Mouse (Mus musculus) layer of hippocampus, adult 2 months (tissue): ENCODE measurements around the gene Gm5136. TPM values are rescaled to one million over a fixed set of nuclear protein-coding genes. Genes with fewer than 3 reads are reported as not detected.

Experiments used
- DNase-seq, 2 experiments: peaks; one replicate each; pipeline ENCODE4 v3.0.0; 2022; ENCODE audit warnings: low spot score in 2 of 2
- H3K27ac ChIP-seq: fragments of 200-600 bp; 2 replicates; pipeline ENCODE4 v1.8.1; 2022
- H3K4me3 ChIP-seq: fragments of 200-600 bp; 2 replicates; pipeline ENCODE4 v1.8.1; 2022; ENCODE audit warnings: mild to moderate bottlenecking
- CTCF ChIP-seq: fragments of 200-600 bp; conservative IDR thresholded peaks from 2 replicates; pipeline ENCODE4 v1.8.1; 2022; ENCODE audit warnings: antibody characterized with exemption, mild to moderate bottlenecking, moderate library complexity
- long read RNA-seq, 2 experiments: library from polyadenylated mRNA; stranded (forward); transcript quantifications; one replicate each; pipeline ENCODE4 v2.0.0; 2021; ENCODE audit warnings: borderline mapping rate in 2 of 2
- total RNA-seq, 2 experiments: library from RNA; stranded (reverse); gene quantifications; 2 replicates each; pipeline ENCODE4 v1.2.3; 2021

Gene Gm5136
- 1 to 10 TPM; 3.5 TPM for total RNA-seq
- long read RNA-seq, experiment 1: 0 reads
- long read RNA-seq, experiment 2: 0 reads

DNA sequence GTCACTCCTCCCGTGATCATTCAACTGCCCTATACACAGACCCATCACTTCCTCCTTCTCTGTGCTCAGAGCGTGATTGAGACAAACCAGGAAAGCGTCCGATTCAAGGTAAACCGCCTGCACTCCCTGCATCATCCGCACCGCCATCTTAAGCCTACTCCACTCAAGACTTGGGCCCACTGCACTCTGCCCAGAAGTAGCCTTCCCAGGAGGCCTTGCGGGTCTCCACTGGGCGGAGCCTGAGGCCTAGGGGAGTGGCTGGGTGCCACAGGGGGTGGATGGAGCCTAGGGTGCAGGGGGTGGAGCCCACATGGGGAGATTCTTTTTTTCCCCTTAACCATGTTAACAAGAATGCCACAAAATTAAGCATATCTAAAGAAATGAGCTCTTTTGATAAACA lies at the start of gene Gm5136:
TSS of gene Gm5136 (minus strand) at position 215 of the 400 bp plus-strand sequence.
- no peak within 1 kb of the TSS for H3K4me3 ChIP-seq
- no peak for DNase-seq
- TF ChIP-seq CTCF: no peak
- H3K27ac ChIP-seq: peak within 1 kb of the TSS; percentile 54; the same call in 1 of the 2 replicates

DNA sequence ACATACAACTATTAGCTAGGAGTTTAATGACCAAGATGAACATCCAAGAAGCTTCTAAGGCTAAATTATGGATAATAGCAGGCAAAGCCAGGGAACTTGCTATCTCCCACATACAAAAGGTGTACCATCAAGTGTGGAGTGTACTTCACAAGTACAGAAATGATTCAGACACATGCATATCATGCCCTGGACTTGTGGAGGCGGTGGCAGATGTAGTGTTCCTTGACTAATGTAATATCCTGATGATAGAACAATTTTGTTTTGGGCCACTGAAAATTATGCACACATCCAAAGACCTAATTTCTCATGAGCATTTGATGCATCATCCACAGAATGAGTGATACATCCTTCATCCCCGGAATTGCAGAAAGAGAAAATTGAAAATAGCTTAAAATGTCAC lies 43.8 kb upstream of the Gm5136 start:
- Histone ChIP-seq H3K4me3 (no peak overlapping the region), H3K27ac (peak overlapping the region; percentile 51; the same call in 1 of the 2 replicates)
- peak in 1 of 2 experiments; percentile 47 for DNase-seq

DNA sequence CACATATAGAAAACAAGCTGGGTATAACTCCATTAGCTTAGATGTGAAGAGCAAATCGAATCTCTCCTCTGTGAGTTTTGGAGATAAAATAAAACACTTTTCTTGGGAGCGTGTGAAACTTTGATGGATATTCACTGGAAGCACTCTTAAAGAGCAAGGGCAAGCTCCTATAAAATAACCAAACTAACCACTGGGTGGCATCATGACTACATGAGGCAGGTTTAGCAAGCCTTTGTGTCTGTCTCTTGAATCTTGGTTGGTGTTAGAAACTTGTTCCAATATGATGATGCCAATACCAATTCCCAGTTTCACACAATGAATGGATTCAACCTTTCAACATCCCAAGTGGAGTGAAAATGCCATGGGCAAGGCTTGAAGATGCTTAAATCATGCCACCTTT lies 34.0 kb upstream of the Gm5136 start:
- TF ChIP-seq CTCF: peak; percentile 79
- H3K4me3 ChIP-seq: no peak overlapping the region
- DNase-seq: no peak
- H3K27ac ChIP-seq: peak overlapping the region; percentile 24; the same call in 1 of the 2 replicates

More for the DNA sequence above, 43.8 kb upstream of the Gm5136 start:
- no peak for TF ChIP-seq CTCF

DNA sequence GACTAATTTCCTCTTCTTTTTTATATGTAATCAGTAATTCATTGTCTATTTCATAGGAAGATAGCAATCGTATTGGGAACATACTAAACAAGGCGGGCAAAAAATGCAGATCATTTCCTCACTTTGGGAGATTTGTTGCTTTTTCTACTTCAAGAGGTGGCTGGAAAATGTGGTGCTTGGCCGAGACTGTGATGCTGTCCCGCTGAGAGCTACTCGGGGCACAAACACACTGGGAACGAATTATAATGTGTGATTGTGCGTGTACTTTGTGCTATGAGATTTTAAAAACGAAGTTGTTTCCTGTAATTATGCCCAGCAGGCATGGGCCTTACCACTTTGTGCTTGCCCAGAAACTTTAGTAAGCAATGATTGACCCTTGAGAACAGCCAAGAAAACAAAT lies 29.0 kb upstream of the Gm5136 start:
- H3K4me3 ChIP-seq: no peak overlapping the region
- peak overlapping the region; percentile 2; the same call in 1 of the 2 replicates for H3K27ac ChIP-seq
- no peak for DNase-seq
- TF ChIP-seq CTCF: no peak

DNA sequence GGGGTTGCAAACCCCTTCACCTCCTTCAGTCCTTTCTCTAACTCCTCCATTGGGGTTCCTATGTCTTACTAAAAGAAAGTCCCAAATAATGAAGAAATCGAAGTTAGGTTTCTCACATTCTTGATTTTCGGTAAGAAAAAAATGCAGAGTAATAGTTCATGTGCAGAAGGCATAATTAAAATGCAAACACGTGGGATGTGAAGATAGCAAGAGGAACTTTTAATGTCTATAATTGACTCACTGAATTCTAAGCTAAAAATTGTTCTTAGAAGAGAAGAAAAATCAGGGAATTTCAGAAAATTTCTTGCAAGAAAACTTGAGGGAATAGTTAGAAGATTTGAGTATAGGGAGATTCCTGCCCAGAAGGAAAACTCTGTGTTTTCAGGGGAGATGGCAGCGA lies 26.4 kb upstream of the Gm5136 start:
- no peak for DNase-seq
- Histone ChIP-seq H3K27ac (peak overlapping the region; percentile 70), H3K4me3 (no peak overlapping the region)
- no peak for TF ChIP-seq CTCF

DNA sequence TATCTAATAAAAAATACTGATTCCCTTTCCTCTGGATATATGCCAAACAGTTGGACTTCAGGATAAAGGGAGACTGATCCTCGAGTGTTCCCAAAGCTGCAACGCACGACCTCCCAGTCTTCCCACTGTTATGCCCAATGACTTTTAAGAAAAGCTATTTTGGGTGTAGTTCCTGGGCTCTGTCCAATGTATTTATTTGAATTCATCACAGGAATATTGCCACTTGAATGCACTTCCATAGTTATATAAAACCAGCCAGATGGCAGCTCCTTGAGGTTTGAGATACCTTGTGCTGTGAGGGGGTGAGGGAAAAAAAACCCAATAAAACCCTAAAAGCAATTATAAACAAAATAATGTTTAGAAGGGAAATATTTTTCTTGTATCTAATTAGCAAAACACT lies 24.9 kb upstream of the Gm5136 start:
- peak overlapping the region; percentile 55; the same call in 1 of the 2 replicates for H3K27ac ChIP-seq
- TF ChIP-seq CTCF: no peak
- DNase-seq: no peak
- H3K4me3 ChIP-seq: no peak overlapping the region

DNA sequence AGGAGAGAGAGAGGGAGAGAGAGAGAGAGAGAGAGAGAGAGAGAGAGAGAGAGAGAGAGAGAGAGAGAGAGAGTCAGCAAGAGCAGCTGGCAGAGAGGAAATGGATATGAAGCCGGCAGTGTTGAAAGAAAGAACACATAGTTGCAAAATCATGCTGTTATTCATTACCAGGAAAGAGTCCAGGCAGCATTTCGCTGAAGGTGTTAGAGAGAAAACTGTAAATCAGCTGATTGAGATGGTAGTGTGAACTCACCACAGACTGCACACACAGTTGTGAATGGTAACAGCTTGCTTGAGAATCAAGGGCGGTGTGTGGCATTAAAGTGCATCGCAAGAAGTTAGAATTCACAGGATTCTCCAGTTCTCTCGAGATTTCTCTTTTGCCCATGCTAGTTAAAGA lies 10.6 kb upstream of the Gm5136 start:
- TF ChIP-seq CTCF: no peak
- peak overlapping the region; percentile 80 for H3K27ac ChIP-seq
- DNase-seq: peak in 1 of 2 experiments; percentile 60

DNA sequence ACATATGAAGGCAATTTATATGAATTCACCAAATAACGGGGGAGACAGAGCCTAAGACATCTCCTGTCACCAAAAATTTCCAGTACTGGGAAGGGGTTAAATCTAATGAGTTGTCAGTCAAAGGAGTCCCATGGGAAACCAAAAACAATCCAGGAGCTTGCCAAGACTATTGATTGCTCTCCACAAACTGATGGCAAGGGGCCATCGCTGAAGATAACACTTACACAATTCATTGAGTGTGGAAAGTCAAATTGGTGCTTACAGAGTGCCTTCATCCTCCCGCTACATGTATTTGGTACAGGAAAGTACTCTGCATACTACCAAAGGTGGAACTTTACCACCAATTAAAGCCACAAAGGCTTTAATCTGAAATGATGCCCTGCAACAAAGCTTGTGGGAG lies 5.7 kb upstream of the Gm5136 start:
- no peak for DNase-seq
- no peak overlapping the region for H3K27ac ChIP-seq
- no peak overlapping the region for H3K4me3 ChIP-seq
- no peak for TF ChIP-seq CTCF

More for the DNA sequence above, 10.6 kb upstream of the Gm5136 start:
- H3K4me3 ChIP-seq: no peak overlapping the region

DNA sequence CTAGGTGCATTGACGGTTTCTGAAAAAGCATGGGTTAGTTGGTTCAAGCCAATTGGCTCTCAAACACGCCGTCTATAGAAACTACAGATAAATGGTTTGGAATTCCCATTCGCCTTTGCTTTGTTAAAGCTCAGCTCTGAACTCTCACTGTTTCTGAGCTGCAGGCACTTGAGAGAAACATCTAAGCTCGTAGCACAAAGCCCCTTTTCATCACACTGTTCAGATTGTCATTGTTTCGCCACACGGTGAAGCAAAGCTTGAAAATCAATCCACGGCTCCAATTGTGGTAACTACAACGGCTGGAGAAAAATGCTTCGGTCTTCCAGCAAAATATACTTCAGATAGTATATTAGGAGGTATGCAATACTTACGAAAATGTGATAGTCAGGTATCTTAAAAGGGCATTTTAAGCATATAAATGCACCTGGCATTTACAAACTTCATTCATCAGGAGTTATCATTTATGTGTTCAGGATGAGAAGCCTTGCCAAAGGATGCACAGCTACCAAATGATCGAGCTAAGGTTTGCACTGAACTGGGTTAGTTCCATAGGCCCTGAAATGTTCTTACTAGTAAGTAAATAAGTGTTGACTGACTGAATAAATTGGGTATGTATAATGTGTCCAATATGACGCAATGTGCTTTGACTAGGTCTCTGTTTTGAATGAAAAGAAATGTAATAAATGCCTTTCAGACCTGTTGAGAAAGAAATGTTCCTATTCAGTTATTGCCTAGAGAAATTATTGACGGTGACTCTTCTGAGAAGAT lies 1.6 kb upstream of the Gm5136 start:
- Histone ChIP-seq H3K27ac (peak overlapping the region; percentile 54), H3K4me3 (no peak overlapping the region)
- TF ChIP-seq CTCF: no peak
- DNase-seq: no peak

DNA sequence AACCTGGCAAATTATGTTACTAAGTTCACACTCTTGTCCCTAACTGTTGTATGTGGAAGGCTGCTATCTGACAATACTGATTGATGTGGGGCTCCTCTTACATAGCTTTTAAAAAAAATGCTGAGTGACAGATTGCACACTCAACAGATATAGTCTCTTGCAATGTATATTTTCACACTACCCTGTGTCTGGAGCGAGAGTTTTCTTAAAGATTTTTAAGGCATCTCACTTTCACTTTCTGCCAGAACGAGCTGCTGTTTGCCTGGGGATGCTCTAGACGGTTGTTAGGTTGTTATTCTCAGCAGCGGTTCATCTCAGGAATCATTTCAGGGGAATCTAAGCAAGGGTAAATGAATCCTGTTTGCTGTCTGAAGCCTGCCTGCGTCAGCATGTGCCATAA lies 2.9 kb downstream of the Gm5136 start:
- no peak for DNase-seq
- Histone ChIP-seq H3K4me3 (no peak overlapping the region), H3K27ac (peak overlapping the region; percentile 29; the same call in 1 of the 2 replicates)
- TF ChIP-seq CTCF: no peak

DNA sequence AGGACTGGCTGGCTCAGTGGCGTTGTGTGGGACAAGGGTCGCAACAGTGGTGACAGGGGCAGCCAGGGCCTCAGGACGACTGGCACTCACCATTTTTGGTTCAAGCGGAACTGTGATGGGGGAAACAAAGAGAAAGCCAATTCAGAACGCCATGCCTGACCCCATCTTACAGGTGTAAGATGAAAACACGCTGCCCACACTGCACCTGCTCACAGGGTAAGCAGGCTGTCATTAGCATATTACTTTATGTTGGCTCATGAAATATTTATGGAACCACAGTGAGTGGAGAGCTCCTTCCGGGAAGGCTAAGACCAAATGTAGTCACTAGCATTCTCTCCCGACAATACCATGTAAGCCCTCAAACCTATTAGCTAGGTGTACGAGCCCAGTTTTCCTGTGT lies 9.0 kb downstream of the Gm5136 start:
- Histone ChIP-seq H3K27ac (no peak overlapping the region; the same call in 1 of the 2 replicates), H3K4me3 (no peak overlapping the region)
- TF ChIP-seq CTCF: no peak
- DNase-seq: no peak

DNA sequence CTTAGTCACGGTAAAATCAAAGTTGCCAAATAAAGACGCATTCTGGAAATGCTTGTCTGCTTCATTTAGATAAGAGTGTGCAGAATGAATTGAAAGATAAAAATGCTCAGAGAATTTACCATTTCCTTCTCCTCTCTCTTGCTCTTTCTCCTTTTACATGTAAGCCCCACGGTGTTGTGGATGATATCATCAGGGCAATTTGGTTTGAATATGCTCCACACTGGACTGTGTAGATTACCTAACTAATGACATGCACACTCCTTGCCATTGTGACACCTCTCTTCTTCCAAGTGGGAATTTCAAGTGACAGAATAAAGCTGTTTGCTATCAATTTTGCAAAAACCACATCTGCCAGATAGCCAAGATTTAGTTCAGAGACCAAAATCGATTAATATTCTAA lies 13.3 kb downstream of the Gm5136 start:
- TF ChIP-seq CTCF: no peak
- no peak for DNase-seq
- Histone ChIP-seq H3K27ac (peak overlapping the region; percentile 7; the same call in 1 of the 2 replicates), H3K4me3 (no peak overlapping the region)

DNA sequence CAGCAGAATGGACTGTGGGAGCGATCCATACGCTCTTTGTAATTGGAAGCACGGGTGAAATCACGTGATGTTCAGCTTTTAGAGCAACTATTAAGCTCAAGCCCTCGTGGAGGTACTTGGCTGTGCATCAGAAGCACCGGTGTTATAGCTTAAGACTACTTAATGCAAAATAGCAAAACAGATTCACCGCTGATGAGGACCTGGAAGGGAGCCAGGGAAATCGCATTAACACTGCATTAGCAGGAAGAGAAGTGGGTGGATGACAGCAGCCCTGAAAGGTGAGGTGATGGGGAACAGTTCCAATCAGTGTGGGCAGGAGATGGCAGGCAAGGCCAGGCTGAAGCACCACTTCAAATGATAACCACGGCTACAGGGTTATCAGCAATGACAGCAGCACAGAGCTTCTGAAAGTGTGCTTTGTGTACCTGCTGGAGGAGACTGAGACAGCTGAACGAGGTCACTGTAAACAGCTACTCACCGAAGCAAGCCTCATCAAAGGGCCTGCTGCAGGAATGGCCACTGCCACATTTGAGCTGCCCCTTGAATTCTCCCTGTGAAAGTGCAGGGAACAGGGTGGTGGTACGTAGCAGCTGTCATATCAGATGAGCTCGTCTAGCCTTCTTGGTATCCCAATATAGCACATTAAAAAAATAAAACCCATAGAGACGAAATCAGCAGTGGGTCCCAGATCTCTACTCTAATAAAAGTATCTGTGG lies 20.1 kb downstream of the Gm5136 start:
- DNase-seq: no peak
- H3K4me3 ChIP-seq: no peak overlapping the region
- peak overlapping the region; percentile 77 for H3K27ac ChIP-seq
- no peak for TF ChIP-seq CTCF
